Mouse (Mus musculus): Measurements from ENCODE around the gene Samd10. TPM values are rescaled to one million over a fixed set of nuclear protein-coding genes. Genes with fewer than 3 reads are reported as not detected.

Samd10 gene
- polyA plus RNA-seq, 1 experiment, result 1.0 TPM

DNA sequence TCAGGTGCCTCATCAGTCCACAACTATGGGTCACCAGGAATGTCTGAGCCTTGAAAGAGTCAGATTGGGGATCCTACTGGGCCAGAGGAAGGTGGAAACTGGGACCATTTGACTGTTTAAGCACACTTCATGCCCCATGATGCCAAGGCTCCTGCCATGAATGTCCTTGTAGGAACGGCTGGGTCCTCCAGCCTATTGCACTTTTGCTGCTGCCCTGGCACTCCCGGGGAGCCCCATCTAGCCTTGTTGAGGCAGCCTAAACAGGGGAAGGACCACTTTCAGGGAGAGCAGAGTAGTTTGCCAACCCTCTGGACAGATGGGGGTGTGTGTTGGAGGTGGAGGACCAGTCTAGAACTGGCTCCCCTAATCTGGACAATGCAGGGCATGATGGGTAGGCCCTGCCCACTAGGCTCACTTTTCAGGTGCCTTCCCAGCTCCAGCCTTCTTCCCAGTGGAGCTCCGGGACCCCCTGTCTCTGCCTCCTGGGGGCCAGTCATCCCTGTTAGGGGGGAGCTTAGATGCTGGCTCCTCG, 14.5 kb downstream of the Samd10 start, which contains the start of gene Uckl1:
Uckl1 (minus strand) TSS at position 482 of the 532 bp plus-strand sequence.
- Histone ChIP-seq H3K4me3 (replicated peaks) (no peak within 1 kb of the TSS), H3K4me1 (peaks cover 34% of the 10 kb centered on the region), H3K36me3 (replicated peaks; ENCODE audit: low read length) (peaks cover 70% of the 10 kb centered on the region)

GRCm38 (mm10) chr2:181583460-181584257, 15.4 kb downstream of the Samd10 start:
- peaks cover 70% of the 10 kb centered on the region for H3K36me3 ChIP-seq (replicated peaks; ENCODE audit: low read length)
- H3K9me3 ChIP-seq, result no peaks in the 10 kb centered on the region
- no peaks in the 10 kb centered on the region for H3K27me3 ChIP-seq (replicated peaks)
- TF ChIP-seq GATA1 (IDR thresholded peaks at IDR 0.05; ENCODE audit: borderline replicate concordance, low read length) (no peak), FLI1 (IDR thresholded peaks at IDR 0.05; ENCODE audit: low read length) (no peak)
- peaks cover 42% of the 10 kb centered on the region for H3K4me1 ChIP-seq
- H3K4me3 ChIP-seq (replicated peaks), result no peak overlapping the region

More for the DNA sequence above, 14.5 kb downstream of the Samd10 start, which contains the start of gene Uckl1:
- no peaks in the 10 kb centered on the region for H3K9me3 ChIP-seq
- TF ChIP-seq FLI1 (IDR thresholded peaks at IDR 0.05; ENCODE audit: low read length), result no peak
- TF ChIP-seq GATA1 (IDR thresholded peaks at IDR 0.05; ENCODE audit: borderline replicate concordance, low read length), result no peak
- no peaks in the 10 kb centered on the region for H3K27me3 ChIP-seq (replicated peaks)

DNA sequence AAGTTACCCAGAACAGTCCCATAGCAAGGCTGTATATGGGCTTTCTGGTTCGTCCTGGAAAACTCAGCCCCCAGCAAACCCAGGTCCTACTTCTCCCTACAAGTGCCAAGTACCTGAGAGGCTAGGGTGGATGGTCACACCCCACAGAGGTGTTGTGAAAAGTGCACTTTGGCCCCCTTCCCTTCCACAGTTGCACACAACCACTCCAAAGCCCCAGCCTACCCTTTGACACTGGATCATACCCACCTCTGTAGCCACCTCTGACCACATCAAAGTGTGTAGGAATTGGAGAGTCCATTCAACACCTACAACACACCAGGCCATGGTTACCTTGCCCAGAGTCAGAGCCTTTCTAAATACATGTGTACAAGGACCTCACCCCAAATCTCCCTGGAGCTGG, 16.1 kb downstream of the Samd10 start:
- TF ChIP-seq GATA1 (IDR thresholded peaks at IDR 0.05; ENCODE audit: borderline replicate concordance, low read length) (no peak), FLI1 (IDR thresholded peaks at IDR 0.05; ENCODE audit: low read length) (no peak)
- H3K4me1 ChIP-seq, result peaks cover 43% of the 10 kb centered on the region
- H3K4me3 ChIP-seq (replicated peaks), result no peak overlapping the region
- H3K9me3 ChIP-seq, result no peaks in the 10 kb centered on the region
- peaks cover 70% of the 10 kb centered on the region for H3K36me3 ChIP-seq (replicated peaks; ENCODE audit: low read length)
- H3K27me3 ChIP-seq (replicated peaks), result no peaks in the 10 kb centered on the region

GRCm38 (mm10) chr2:181582358-181582757, 16.7 kb downstream of the Samd10 start:
- H3K9me3 ChIP-seq, result no peaks in the 10 kb centered on the region
- peaks cover 71% of the 10 kb centered on the region for H3K36me3 ChIP-seq (replicated peaks; ENCODE audit: low read length)
- H3K27me3 ChIP-seq (replicated peaks), result no peaks in the 10 kb centered on the region
- H3K4me3 ChIP-seq (replicated peaks), result peak overlapping the region; percentile 94
- TF ChIP-seq GATA1 (IDR thresholded peaks at IDR 0.05; ENCODE audit: borderline replicate concordance, low read length) (no peak), FLI1 (IDR thresholded peaks at IDR 0.05; ENCODE audit: low read length) (no peak)
- peaks cover 47% of the 10 kb centered on the region for H3K4me1 ChIP-seq

- Histone ChIP-seq H3K4me1 (peaks cover 55% of the 10 kb centered on the region), H3K27me3 (replicated peaks) (no peaks in the 10 kb centered on the region), H3K36me3 (replicated peaks; ENCODE audit: low read length) (peaks cover 68% of the 10 kb centered on the region), H3K4me3 (replicated peaks) (peak overlapping the region; percentile 94), H3K9me3 (no peaks in the 10 kb centered on the region)
- TF ChIP-seq GATA1 (IDR thresholded peaks at IDR 0.05; ENCODE audit: borderline replicate concordance, low read length) (no peak), FLI1 (IDR thresholded peaks at IDR 0.05; ENCODE audit: low read length) (no peak)
Observed at GRCm38 (mm10) chr2:181581402-181582120, 17.5 kb downstream of the Samd10 start.

DNA sequence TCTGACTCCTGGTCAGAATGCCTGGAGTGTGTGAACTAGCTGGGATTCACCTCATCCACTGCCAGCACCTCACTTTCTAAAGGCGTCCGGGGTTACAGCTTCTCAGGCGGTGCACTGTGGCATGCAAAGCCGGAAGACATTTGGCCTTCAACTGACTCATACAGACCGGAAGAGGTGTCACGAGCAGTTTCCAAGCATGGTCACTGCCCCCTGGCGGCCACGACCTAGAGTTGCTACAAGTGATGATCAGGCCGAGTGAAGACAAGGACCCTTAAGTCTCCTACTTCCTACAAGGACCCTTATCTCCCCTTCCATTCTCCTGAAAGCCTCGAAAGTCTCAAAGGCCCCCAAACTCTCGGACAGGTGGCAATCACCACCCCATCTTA, 18.0 kb downstream of the Samd10 start:
- no peaks in the 10 kb centered on the region for H3K27me3 ChIP-seq (replicated peaks)
- H3K4me3 ChIP-seq (replicated peaks), result peak overlapping the region; percentile 94
- H3K9me3 ChIP-seq, result no peaks in the 10 kb centered on the region
- TF ChIP-seq GATA1 (IDR thresholded peaks at IDR 0.05; ENCODE audit: borderline replicate concordance, low read length) (no peak), FLI1 (IDR thresholded peaks at IDR 0.05; ENCODE audit: low read length) (no peak; the same call in 1 of the 2 replicates)
- peaks cover 65% of the 10 kb centered on the region for H3K36me3 ChIP-seq (replicated peaks; ENCODE audit: low read length)
- H3K4me1 ChIP-seq, result peaks cover 61% of the 10 kb centered on the region

DNA sequence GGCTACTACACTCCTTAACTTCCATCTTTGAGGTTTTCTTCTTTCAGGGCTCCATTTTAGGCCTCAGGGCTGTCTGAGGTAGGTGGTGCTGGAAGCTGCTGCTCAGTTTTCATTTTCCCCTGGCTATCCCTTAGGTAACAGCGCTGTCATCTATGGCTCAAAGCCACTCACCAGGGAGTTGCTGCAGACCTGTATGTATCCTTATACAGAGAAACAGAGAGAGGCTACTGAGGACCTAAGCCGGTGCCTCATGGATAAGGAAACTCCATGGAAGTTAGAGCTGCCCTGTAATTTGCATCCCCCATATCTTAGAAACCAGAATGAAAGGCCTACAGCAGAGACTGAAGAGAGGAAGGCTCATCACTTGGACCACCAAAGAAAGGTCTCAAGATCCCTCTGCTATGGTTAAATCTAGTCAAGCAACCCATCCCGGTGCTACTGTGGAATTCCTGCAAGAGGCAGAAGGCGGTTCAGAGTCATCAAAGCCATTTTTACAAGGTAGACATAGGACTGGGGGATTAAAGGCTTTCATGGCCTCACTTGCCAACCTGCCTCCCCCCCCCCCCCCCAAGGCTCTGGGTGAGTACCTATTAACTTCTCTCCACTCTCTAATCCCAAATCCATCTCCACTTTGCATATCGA, 18.8 kb downstream of the Samd10 start:
- no peak for TF ChIP-seq GATA1 (IDR thresholded peaks at IDR 0.05; ENCODE audit: borderline replicate concordance, low read length)
- TF ChIP-seq FLI1 (IDR thresholded peaks at IDR 0.05; ENCODE audit: low read length), result no peak
- Histone ChIP-seq H3K36me3 (replicated peaks; ENCODE audit: low read length) (peaks cover 65% of the 10 kb centered on the region), H3K4me1 (peaks cover 61% of the 10 kb centered on the region), H3K27me3 (replicated peaks) (no peaks in the 10 kb centered on the region), H3K9me3 (no peaks in the 10 kb centered on the region), H3K4me3 (replicated peaks) (peak overlapping the region; percentile 94)

GRCm38 (mm10) chr2:181579681-181580080, 19.3 kb downstream of the Samd10 start:
- H3K9me3 ChIP-seq, result no peaks in the 10 kb centered on the region
- peaks cover 65% of the 10 kb centered on the region for H3K36me3 ChIP-seq (replicated peaks; ENCODE audit: low read length)
- no peaks in the 10 kb centered on the region for H3K27me3 ChIP-seq (replicated peaks)
- no peak overlapping the region for H3K4me3 ChIP-seq (replicated peaks)
- H3K4me1 ChIP-seq, result peaks cover 63% of the 10 kb centered on the region
- TF ChIP-seq FLI1 (IDR thresholded peaks at IDR 0.05; ENCODE audit: low read length) (no peak), GATA1 (IDR thresholded peaks at IDR 0.05; ENCODE audit: borderline replicate concordance, low read length) (no peak)

DNA sequence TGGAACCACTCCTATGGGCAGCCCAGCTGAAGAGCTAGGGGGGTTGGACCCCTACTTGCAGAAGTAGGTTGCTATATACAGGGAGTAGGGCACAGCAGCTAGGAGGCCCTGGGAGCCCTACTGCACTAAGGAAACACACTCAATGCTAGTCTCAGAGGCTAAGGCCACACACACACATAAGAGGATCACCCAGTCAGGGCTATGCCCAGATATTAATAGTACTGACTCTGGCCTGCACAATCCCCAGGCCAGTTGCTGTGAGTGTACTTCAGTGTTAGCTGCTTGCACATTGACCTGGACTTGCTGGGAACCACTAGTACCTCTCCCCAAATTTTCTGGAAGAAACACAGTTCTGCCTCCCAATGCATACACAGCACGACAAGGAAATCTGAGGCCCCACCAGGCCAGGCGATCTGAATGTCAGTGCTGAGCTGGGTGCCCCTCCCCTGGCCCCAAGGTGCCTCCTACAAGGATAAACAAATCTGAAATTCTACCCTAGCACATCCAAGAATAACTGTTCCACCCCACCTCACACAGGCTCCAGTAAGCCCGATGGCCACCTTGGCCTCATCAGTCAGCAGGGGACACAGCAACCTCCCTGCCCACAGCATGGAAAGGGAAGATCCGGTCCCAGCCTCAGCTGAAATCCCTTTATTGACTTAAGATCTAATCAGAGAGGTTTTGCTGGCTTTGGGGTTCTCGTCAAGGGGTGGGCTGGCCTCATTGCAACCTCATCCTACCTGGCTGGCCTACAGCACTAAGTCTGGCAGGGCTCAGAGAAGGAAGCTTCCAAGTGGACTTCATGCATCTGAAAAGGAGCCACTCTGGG, 20.0 kb downstream of the Samd10 start:
- Histone ChIP-seq H3K9me3 (no peaks in the 10 kb centered on the region), H3K4me3 (replicated peaks) (peak overlapping the region; percentile 48), H3K36me3 (replicated peaks; ENCODE audit: low read length) (peaks cover 65% of the 10 kb centered on the region), H3K27me3 (replicated peaks) (no peaks in the 10 kb centered on the region), H3K4me1 (peaks cover 64% of the 10 kb centered on the region)
- no peak for TF ChIP-seq GATA1 (IDR thresholded peaks at IDR 0.05; ENCODE audit: borderline replicate concordance, low read length)
- no peak for TF ChIP-seq FLI1 (IDR thresholded peaks at IDR 0.05; ENCODE audit: low read length)

Measured in megakaryocyte, embryonic 14.5 days (primary cell).